Mouse (Mus musculus) intestine, postnatal 0 days (tissue): ENCODE results near the gene Pitx2. TPM values are rescaled to one million over a fixed set of nuclear protein-coding genes. Genes with fewer than 3 reads are reported as not detected.

Experiments
- ATAC-seq: fragments of 200-750 bp; cut with Nextera tagmentation; 2 replicates; pipeline ENCODE4 v1.8.0; 2017; ENCODE audit warnings: mild to moderate bottlenecking, moderate TSS enrichment, moderate library complexity
- H3K27ac ChIP-seq: fragments of 300-500 bp; sonication (generic); 2 replicates; pipeline ENCODE4 v1.5.1; 2014; ENCODE audit warnings: mild to moderate bottlenecking, low read depth, low read length, moderate library complexity
- H3K27me3 ChIP-seq: fragments of 300-500 bp; sonication (generic); replicated peaks from 2 replicates; pipeline ENCODE4 v1.6.1; 2014; ENCODE audit warnings: low read length, mixed read lengths; ENCODE audit not compliant: control insufficient read depth, insufficient read depth
- H3K36me3 ChIP-seq: fragments of 300-500 bp; sonication (generic); 2 replicates; pipeline ENCODE4 v1.6.1; 2014; ENCODE audit warnings: mild to moderate bottlenecking, moderate library complexity; ENCODE audit not compliant: control insufficient read depth, insufficient read depth
- H3K4me1 ChIP-seq: fragments of 300-500 bp; sonication (generic); replicated peaks from 2 replicates; pipeline ENCODE4 v1.6.1; 2014; ENCODE audit warnings: antibody characterized with exemption, low read length, mixed read lengths; ENCODE audit not compliant: control insufficient read depth, insufficient read depth
- H3K4me2 ChIP-seq: fragments of 300-500 bp; sonication (generic); replicated peaks from 2 replicates; pipeline ENCODE4 v1.6.1; 2014; ENCODE audit warnings: low read depth, mild to moderate bottlenecking, moderate library complexity
- H3K4me3 ChIP-seq: fragments of 300-500 bp; sonication (generic); 2 replicates; pipeline ENCODE4 v1.5.1; 2014; ENCODE audit warnings: low read depth, low read length
- H3K9ac ChIP-seq: fragments of 300-500 bp; sonication (generic); 2 replicates; pipeline ENCODE4 v1.6.1; 2014; ENCODE audit warnings: mild to moderate bottlenecking, low read depth, low read length
- H3K9me3 ChIP-seq: fragments of 300-500 bp; sonication (generic); 2 replicates; pipeline ENCODE4 v1.6.1; 2016; ENCODE audit warnings: mixed run types; ENCODE audit not compliant: control insufficient read depth
- CTCF ChIP-seq: sonication (generic); IDR thresholded peaks from 2 replicates; pipeline ENCODE4 v1.5.1; 2016; ENCODE audit warnings: low read depth, mild to moderate bottlenecking, control low read depth, antibody characterized with exemption, moderate library complexity
- WGBS: fragments of 180-500 bp; shearing (Covaris S2); extraction: QIAGEN DNeasy Blood & Tissue Kit; methylation state at CpG from one replicate; pipeline ENCODE4 v1.1.7; 2014; 5-methylcytosine and 5-hydroxymethylcytosine counted together
- polyA plus RNA-seq: library from polyadenylated mRNA; unstranded; fragments of >200 nt; fragmentation: Nextera tagmentation; extraction: Ambion mirVana; gene quantifications from 2 replicates; pipeline ENCODE4 v1.2.1, GENCODE M21; 2015

Gene Pitx2
- polyA plus RNA-seq, result 12.3 and 18.3 TPM in 2 replicates

GRCm38 (mm10) chr3:129199609-129200500 is at the start of gene Pitx2:
Gene Pitx2 (plus strand): TSS chr3:129199878.
- H3K9ac ChIP-seq, result peak within 1 kb of the TSS; percentile 34
- H3K27ac ChIP-seq, result no peak within 1 kb of the TSS
- no peak for TF ChIP-seq CTCF
- H3K9me3 ChIP-seq, result no peaks in the 10 kb centered on the region
- H3K4me2 ChIP-seq, result peak within 1 kb of the TSS; percentile 88
- no peaks in the 10 kb centered on the region for H3K36me3 ChIP-seq
- peak within 1 kb of the TSS; percentile 54 for H3K4me3 ChIP-seq
- peak; percentile 59 for ATAC-seq
- 1% methylated on average over 60 of the region's 60 CpGs for WGBS
- H3K27me3 ChIP-seq, result peaks cover 92% of the 10 kb centered on the region
- H3K4me1 ChIP-seq, result peaks cover 1% of the 10 kb centered on the region; the same call in 1 of the 2 replicates

- ATAC-seq, result no peak
- H3K4me2 ChIP-seq, result no peak overlapping the region
- WGBS, result 93% methylated on average over 2 of the region's 2 CpGs
- no peaks in the 10 kb centered on the region; the same call in 1 of the 2 replicates for H3K27me3 ChIP-seq
- no peak overlapping the region for H3K9ac ChIP-seq
- H3K36me3 ChIP-seq, result no peaks in the 10 kb centered on the region
- no peaks in the 10 kb centered on the region for H3K4me1 ChIP-seq
- TF ChIP-seq CTCF, result no peak
- H3K4me3 ChIP-seq, result no peak overlapping the region
- H3K9me3 ChIP-seq, result no peaks in the 10 kb centered on the region
- no peak overlapping the region for H3K27ac ChIP-seq
Observed at GRCm38 (mm10) chr3:129150001-129150400, 49.7 kb upstream of the Pitx2 start.

GRCm38 (mm10) chr3:129151096-129151685 is 48.5 kb upstream of the Pitx2 start:
- H3K9ac ChIP-seq, result no peak overlapping the region
- no peak overlapping the region for H3K27ac ChIP-seq
- H3K27me3 ChIP-seq, result no peaks in the 10 kb centered on the region; the same call in 1 of the 2 replicates
- H3K4me2 ChIP-seq, result 0 out of 2 replicates have a peak overlapping the region, but pooled peaks have one; percentile 17
- no peaks in the 10 kb centered on the region for H3K4me1 ChIP-seq
- WGBS, result 27% methylated on average over 8 of the region's 8 CpGs
- H3K36me3 ChIP-seq, result no peaks in the 10 kb centered on the region
- no peaks in the 10 kb centered on the region for H3K9me3 ChIP-seq
- TF ChIP-seq CTCF, result no peak
- no peak for ATAC-seq
- no peak overlapping the region for H3K4me3 ChIP-seq

- Histone ChIP-seq H3K27me3 (no peaks in the 10 kb centered on the region), H3K36me3 (no peaks in the 10 kb centered on the region), H3K9me3 (no peaks in the 10 kb centered on the region), H3K4me3 (no peak overlapping the region), H3K4me2 (no peak overlapping the region), H3K27ac (no peak overlapping the region), H3K9ac (no peak overlapping the region), H3K4me1 (no peaks in the 10 kb centered on the region)
- WGBS, result 55% methylated on average over 9 of the region's 9 CpGs
- ATAC-seq, result no peak
- TF ChIP-seq CTCF, result no peak
Observed at GRCm38 (mm10) chr3:129158812-129159370, 40.8 kb upstream of the Pitx2 start.

- Histone ChIP-seq H3K36me3 (no peaks in the 10 kb centered on the region), H3K27me3 (no peaks in the 10 kb centered on the region), H3K4me2 (no peak overlapping the region), H3K4me3 (no peak overlapping the region), H3K9ac (no peak overlapping the region), H3K4me1 (no peaks in the 10 kb centered on the region), H3K27ac (no peak overlapping the region), H3K9me3 (no peaks in the 10 kb centered on the region)
- WGBS, result 55% methylated on average over 11 of the region's 11 CpGs
- no peak for TF ChIP-seq CTCF
- no peak; the same call in 1 of the 2 replicates for ATAC-seq
Observed at GRCm38 (mm10) chr3:129161333-129162035, 38.2 kb upstream of the Pitx2 start.
